Mouse (Mus musculus) embryonic facial prominence, embryonic 12.5 days (tissue): ENCODE results near the gene Bcl6. TPM values are rescaled to one million over a fixed set of nuclear protein-coding genes. Genes with fewer than 3 reads are reported as not detected.

Experiments
- ATAC-seq: fragments of 200-750 bp; cut with Nextera tagmentation; 2 replicates; pipeline ENCODE4 v1.8.0; 2017; ENCODE audit not compliant: insufficient number of reproducible peaks, insufficient read depth, low FRiP score, low TSS enrichment
- H3K27ac ChIP-seq: fragments of 300-500 bp; sonication (generic); 2 replicates; pipeline ENCODE4 v1.5.1; 2016; ENCODE audit warnings: mild to moderate bottlenecking
- H3K27me3 ChIP-seq: fragments of 300-500 bp; sonication (generic); 2 replicates; pipeline ENCODE4 v1.6.1; 2016; ENCODE audit warnings: mild to moderate bottlenecking, moderate library complexity
- H3K36me3 ChIP-seq: fragments of 300-500 bp; sonication (generic); 2 replicates; pipeline ENCODE4 v1.6.1; 2016; ENCODE audit warnings: mild to moderate bottlenecking
- H3K4me1 ChIP-seq: fragments of 300-500 bp; sonication (generic); 2 replicates; pipeline ENCODE4 v1.6.1; 2016
- H3K4me2 ChIP-seq: fragments of 300-500 bp; sonication (generic); replicated peaks from 2 replicates; pipeline ENCODE4 v1.6.1; 2016; ENCODE audit warnings: mild to moderate bottlenecking, moderate library complexity
- H3K4me3 ChIP-seq: fragments of 300-500 bp; sonication (generic); 2 replicates; pipeline ENCODE4 v1.5.1; 2016; ENCODE audit warnings: mild to moderate bottlenecking
- H3K9ac ChIP-seq: fragments of 300-500 bp; sonication (generic); 2 replicates; pipeline ENCODE4 v1.6.1; 2016; ENCODE audit warnings: mild to moderate bottlenecking, moderate library complexity
- H3K9me3 ChIP-seq: fragments of 300-500 bp; sonication (generic); 2 replicates; pipeline ENCODE4 v1.6.1; 2016; ENCODE audit warnings: mild to moderate bottlenecking, moderate library complexity
- WGBS: fragments of 180-500 bp; shearing (Covaris S2); methylation state at CpG from one replicate; pipeline ENCODE4 v1.1.7; 2016; 5-methylcytosine and 5-hydroxymethylcytosine counted together
- polyA plus RNA-seq: library from polyadenylated mRNA; unstranded; fragments of >200 nt; fragmentation: Nextera tagmentation; extraction: Ambion mirVana; gene quantifications from 2 replicates; pipeline ENCODE4 v1.2.1, GENCODE M21; 2016

Bcl6 gene
- polyA plus RNA-seq, 1 experiment from 2014 or later = 0.51 TPM

DNA sequence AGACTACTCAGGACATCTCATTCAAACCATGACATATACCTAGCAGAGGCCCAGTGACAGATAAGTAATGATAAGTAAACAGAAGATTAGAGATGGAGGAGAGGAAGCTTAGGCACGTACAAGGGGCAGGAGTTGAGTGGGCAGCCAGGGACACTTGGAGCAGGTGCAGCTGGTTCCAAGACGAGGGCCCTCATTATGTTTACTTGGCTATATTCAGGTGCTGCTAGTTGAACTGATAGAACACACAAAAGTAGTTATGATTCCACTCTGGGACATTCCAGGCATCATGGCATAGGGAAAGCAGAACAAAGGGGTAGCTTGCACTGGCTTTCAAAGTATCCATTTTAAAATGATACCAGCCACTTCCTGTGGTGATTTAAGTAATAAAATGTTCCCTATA, 54.3 kb downstream of the Bcl6 start:
- Histone ChIP-seq H3K4me3 (no peak overlapping the region), H3K9ac (no peak overlapping the region), H3K27me3 (no peaks in the 10 kb centered on the region), H3K4me1 (no peaks in the 10 kb centered on the region), H3K27ac (no peak overlapping the region), H3K9me3 (no peaks in the 10 kb centered on the region), H3K36me3 (no peaks in the 10 kb centered on the region), H3K4me2 (no peak overlapping the region)
- no peak for ATAC-seq
- WGBS = 70% methylated on average over 2 of the region's 2 CpGs

DNA sequence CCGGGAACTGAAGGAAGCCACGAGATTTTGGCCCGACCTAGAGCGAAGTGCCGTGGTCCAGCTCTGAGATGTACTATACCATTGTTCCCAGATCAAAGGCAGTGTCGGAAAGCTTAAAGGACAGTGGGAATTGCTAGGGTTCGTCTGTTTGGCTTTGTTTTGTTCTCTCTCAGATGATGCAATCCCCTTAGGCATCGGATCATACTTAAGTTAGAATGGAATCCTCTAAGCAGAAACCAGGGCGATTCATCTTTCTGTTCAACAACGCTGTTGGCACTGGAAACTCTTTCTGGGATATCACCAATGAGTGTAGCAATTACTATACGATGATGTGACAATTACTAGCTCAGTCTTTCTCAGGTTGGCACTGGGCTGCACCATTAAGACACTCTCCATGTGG, 56.4 kb downstream of the Bcl6 start, which contains the start of gene Rtp2:
Gene Rtp2, minus strand, starts transcription at position 101 of the 400 bp plus-strand sequence.
- WGBS = 78% methylated on average over 11 of the region's 11 CpGs
- Histone ChIP-seq H3K9ac (no peak within 1 kb of the TSS), H3K27me3 (no peaks in the 10 kb centered on the region), H3K4me2 (no peak within 1 kb of the TSS), H3K4me3 (no peak within 1 kb of the TSS), H3K36me3 (no peaks in the 10 kb centered on the region), H3K27ac (no peak within 1 kb of the TSS), H3K9me3 (no peaks in the 10 kb centered on the region), H3K4me1 (no peaks in the 10 kb centered on the region)
- ATAC-seq = no peak

DNA sequence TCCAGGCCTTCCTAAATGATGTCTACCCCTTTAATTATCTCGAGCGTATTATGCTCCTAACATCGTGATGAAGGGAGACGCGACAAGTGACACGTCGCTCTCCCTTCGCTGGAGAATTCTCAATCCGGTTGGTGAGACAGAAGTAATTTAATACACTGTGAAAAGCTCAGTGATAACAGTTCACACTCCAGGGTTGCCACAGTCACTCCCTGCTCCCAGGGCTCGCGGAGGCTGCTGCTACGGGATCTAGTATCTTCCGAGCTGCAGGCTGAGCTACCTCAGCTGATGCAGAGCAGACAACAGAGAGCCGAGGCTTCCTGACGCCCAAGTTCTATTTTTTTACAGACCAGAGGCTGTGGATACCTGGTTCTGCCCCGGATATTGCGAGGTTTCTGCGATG, 57.4 kb downstream of the Bcl6 start:
- no peak for ATAC-seq
- 71% methylated on average over 18 of the region's 18 CpGs for WGBS
- H3K36me3 ChIP-seq = no peaks in the 10 kb centered on the region
- no peaks in the 10 kb centered on the region for H3K9me3 ChIP-seq
- no peak overlapping the region for H3K27ac ChIP-seq
- no peaks in the 10 kb centered on the region for H3K27me3 ChIP-seq
- no peak overlapping the region for H3K4me3 ChIP-seq
- no peaks in the 10 kb centered on the region for H3K4me1 ChIP-seq
- H3K9ac ChIP-seq = no peak overlapping the region
- no peak overlapping the region for H3K4me2 ChIP-seq

DNA sequence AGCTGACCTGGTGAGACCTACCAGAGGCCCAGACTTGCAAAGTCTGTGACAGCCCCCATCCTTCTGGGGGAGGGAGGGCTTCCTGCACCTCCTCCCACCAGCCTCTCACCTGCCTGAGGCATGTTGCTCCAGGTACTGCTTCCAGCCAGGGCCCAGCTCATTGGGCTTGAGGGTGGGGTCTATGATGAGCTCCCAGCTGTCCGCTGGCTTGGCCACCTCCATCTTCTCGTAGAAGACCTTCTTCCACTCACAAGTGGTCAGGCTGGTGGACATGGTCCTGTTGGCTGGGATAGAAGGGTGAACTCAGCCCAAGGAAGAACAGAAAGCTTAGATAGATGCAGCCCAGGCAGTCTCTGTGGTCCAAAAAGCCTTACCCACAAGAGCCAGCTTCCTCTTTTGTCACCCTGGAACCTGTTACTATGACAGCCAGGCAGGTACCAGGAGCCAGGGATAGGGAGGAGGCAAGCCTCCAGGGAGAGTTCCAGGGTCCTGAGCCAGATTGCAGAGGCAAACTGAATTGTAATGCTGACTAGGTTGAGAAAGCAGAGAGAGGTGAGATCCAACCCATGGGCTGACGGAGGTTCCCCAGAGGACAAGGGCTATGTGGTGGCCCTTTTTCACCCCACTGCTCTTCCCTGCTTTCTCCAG, 58.1 kb downstream of the Bcl6 start:
- Histone ChIP-seq H3K4me3 (no peak overlapping the region), H3K4me2 (no peak overlapping the region), H3K9me3 (no peaks in the 10 kb centered on the region), H3K9ac (no peak overlapping the region), H3K4me1 (no peaks in the 10 kb centered on the region), H3K36me3 (no peaks in the 10 kb centered on the region), H3K27ac (no peak overlapping the region), H3K27me3 (no peaks in the 10 kb centered on the region)
- ATAC-seq = no peak
- 95% methylated on average over 3 of the region's 3 CpGs for WGBS

DNA sequence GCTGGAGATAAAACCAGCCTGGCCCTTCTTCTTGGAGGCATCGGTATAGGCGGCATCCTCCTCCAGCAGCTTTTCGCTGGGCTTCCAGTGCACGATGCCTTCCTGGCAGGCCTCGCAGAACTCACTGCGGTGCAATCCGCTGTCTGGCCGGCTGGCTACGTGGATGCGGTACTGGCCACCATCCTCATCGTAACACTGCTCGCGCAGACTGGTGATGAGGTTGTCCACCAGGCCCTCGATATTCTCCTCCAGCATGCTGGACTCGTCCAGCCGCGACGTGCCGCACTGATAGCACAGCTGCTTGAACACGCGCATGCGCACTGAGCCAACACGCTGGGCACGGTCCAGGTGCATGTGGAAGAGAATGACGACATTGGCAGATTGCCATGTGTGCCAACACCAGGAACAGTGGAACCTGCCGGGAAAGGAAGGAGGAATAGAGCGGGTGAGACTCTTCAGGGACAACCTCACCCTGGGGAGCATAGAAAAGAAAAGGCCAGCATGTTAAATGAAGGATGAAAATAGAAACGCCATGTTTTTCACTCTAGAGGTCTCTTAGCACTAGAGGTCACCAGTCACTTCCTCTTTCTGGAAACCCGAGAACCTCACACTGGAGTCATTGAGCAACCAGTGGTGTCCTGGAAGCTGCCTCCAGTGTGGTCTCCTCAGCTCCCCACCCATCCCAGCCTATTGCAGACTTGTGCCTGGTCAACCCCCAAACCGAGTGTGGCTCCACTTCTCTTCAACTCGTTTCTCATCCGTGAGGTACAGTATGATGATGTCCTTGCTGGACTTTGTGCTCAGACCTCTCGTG, 61.1 kb downstream of the Bcl6 start:
- Histone ChIP-seq H3K9me3 (no peaks in the 10 kb centered on the region), H3K27ac (no peak overlapping the region), H3K4me3 (no peak overlapping the region), H3K4me1 (no peaks in the 10 kb centered on the region), H3K27me3 (no peaks in the 10 kb centered on the region), H3K36me3 (no peaks in the 10 kb centered on the region), H3K4me2 (no peak overlapping the region), H3K9ac (no peak overlapping the region)
- ATAC-seq = no peak
- WGBS = 92% methylated on average over 33 of the region's 33 CpGs

DNA sequence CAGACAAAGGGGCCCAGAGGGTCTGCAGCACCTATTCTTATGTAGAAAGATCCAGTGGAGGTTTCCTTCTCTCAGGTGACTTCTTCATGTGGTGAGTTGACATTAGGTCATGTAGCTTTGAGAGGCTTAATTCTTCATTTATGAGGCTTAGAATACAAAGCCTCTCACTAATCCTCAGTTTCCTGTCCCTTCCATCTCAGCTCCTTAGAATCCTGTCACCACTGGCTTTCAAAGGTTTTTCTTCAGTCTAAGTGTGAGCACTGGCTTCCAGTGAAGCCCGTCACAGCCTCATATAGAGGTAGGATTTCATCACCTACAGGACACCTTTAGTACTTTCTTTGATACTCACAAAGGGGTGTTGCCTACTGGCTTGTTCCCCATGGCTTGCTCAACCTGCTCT, 65.7 kb downstream of the Bcl6 start:
- Histone ChIP-seq H3K9ac (no peak overlapping the region), H3K4me2 (no peak overlapping the region), H3K4me3 (no peak overlapping the region), H3K27me3 (no peaks in the 10 kb centered on the region), H3K36me3 (no peaks in the 10 kb centered on the region), H3K9me3 (no peaks in the 10 kb centered on the region), H3K4me1 (no peaks in the 10 kb centered on the region), H3K27ac (no peak overlapping the region)
- no peak for ATAC-seq
- 80% methylated on average over 1 of the region's 1 CpGs for WGBS

DNA sequence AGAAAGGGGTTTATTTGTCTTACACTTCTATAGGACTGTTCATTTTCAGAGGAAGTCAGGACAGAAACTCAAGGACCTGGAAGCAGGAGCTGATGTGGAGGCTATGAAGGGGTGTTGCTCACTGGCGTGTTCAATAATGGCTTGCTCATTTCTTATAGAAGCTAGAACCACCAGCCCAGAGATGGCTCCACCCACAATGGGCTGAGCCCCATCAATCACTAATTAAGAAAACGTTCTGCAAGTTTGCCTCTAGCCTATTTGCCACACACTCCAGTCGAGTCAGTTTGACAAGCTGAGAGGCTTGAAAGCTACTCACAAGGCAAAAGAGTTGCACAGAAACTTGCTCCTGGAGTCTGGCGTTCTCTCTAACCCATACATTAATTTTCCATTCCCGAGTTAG, 67.0 kb downstream of the Bcl6 start:
- ATAC-seq = no peak
- H3K4me3 ChIP-seq = no peak overlapping the region

DNA sequence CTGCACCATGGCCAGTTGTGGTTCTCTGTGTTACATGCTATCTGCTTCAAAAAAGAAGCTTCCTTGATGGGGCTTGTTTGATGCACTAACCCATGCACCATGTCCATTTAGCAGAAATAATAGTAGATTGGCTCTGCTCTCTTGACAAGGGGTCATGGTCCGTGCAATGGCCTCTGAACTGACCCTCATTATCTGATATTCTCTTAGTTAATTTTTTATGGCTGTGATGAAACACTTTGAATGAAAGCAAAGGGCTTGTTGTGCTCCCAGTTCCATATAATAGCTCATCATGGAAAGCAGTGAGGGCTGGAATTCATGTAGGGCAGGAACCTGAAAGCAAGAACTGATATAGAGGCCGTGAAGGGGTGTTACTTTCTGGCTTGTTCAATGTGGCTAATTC, 69.2 kb downstream of the Bcl6 start:
- H3K9ac ChIP-seq = no peak overlapping the region
- no peak overlapping the region for H3K27ac ChIP-seq
- WGBS = 77% methylated on average over 2 of the region's 2 CpGs
- H3K27me3 ChIP-seq = no peaks in the 10 kb centered on the region
- ATAC-seq = no peak
- H3K4me3 ChIP-seq = no peak overlapping the region
- H3K4me2 ChIP-seq = no peak overlapping the region
- H3K36me3 ChIP-seq = no peaks in the 10 kb centered on the region
- H3K9me3 ChIP-seq = no peaks in the 10 kb centered on the region
- H3K4me1 ChIP-seq = no peaks in the 10 kb centered on the region

More for the DNA sequence above, 67.0 kb downstream of the Bcl6 start:
- Histone ChIP-seq H3K4me2 (no peak overlapping the region), H3K9me3 (no peaks in the 10 kb centered on the region), H3K27ac (no peak overlapping the region), H3K4me1 (no peaks in the 10 kb centered on the region), H3K27me3 (no peaks in the 10 kb centered on the region), H3K36me3 (no peaks in the 10 kb centered on the region), H3K9ac (no peak overlapping the region)
- 68% methylated on average over 5 of the region's 5 CpGs for WGBS

Other genes with a start within 250 kb of the Bcl6 start
- gene Sst, start 97.9 kb downstream of the Bcl6 start, polyA plus RNA-seq = 9.4 and 9.7 TPM in 2 replicates
- 0.22 and 0.52 TPM in 2 replicates for gene Rtp2, start 56.5 kb downstream of the Bcl6 start, polyA plus RNA-seq
- not detected in 2 replicates for gene Gm37419, start 370 bp downstream of the Bcl6 start, polyA plus RNA-seq